Mouse (Mus musculus): Measurements from ENCODE around the gene Map3k6. TPM values are rescaled to one million over a fixed set of nuclear protein-coding genes. Genes with fewer than 3 reads are reported as not detected.

Map3k6 gene
- total and polyA plus RNA-seq, 2 experiments from 2014 or later = 2.7 to 13.8 TPM

GRCm38 (mm10) chr4:133210788-133211390 is 29.7 kb upstream of the Map3k6 start:
- H3K9me3 ChIP-seq (replicated peaks; ENCODE audit: control insufficient read depth, low read length) = no peaks in the 10 kb centered on the region
- WGBS = 91% methylated on average over 19 of the region's 19 CpGs
- peaks cover 8% of the 10 kb centered on the region; the same call in 1 of the 2 replicates for H3K4me1 ChIP-seq (ENCODE audit: control insufficient read depth, insufficient read depth)
- peaks cover 27% of the 10 kb centered on the region for H3K27me3 ChIP-seq (ENCODE audit: control insufficient read depth, insufficient read depth, low read length)
- no peak overlapping the region for H3K27ac ChIP-seq (ENCODE audit: low read depth)
- TF ChIP-seq CTCF (IDR thresholded peaks at IDR 0.05; ENCODE audit: low read depth) (no peak), EP300 (IDR thresholded peaks at IDR 0.05; ENCODE audit: low read depth) (no peak)
- DNase-seq (ENCODE audit: low spot score) = no peak
- ATAC-seq (ENCODE audit: insufficient read depth, low read depth) = no peak
- H3K4me3 ChIP-seq (ENCODE audit: low read depth, low read length) = no peak overlapping the region
- no peak overlapping the region for H3K9ac ChIP-seq (replicated peaks; ENCODE audit: low read depth, low read length)
- H3K36me3 ChIP-seq (replicated peaks; ENCODE audit: control insufficient read depth, insufficient read depth, low read length) = no peaks in the 10 kb centered on the region
- no peak overlapping the region for H3K4me2 ChIP-seq (ENCODE audit: low read depth, low read length)

GRCm38 (mm10) chr4:133211751-133212561 is 28.7 kb upstream of the Map3k6 start, which contains the start of the genes Cd164l2 and Gpr3:
Cd164l2 (plus strand) TSS chr4:133212131.
Gpr3 (minus strand) TSS chr4:133212536.
- Histone ChIP-seq H3K4me1 (ENCODE audit: control insufficient read depth, insufficient read depth) (peaks cover 8% of the 10 kb centered on the region; the same call in 1 of the 2 replicates), H3K27me3 (ENCODE audit: control insufficient read depth, insufficient read depth, low read length) (peaks cover 27% of the 10 kb centered on the region), H3K9me3 (replicated peaks; ENCODE audit: control insufficient read depth, low read length) (no peaks in the 10 kb centered on the region), H3K36me3 (replicated peaks; ENCODE audit: control insufficient read depth, insufficient read depth, low read length) (no peaks in the 10 kb centered on the region), H3K4me2 (ENCODE audit: low read depth, low read length) (peak within 1 kb of the TSS; percentile 97), H3K9ac (replicated peaks; ENCODE audit: low read depth, low read length) (peak within 1 kb of the TSS; percentile 18), H3K27ac (ENCODE audit: low read depth) (no peak within 1 kb of the TSS), H3K4me3 (ENCODE audit: low read depth, low read length) (peak within 1 kb of the TSS; percentile 61)
- DNase-seq (ENCODE audit: low spot score) (no peak), ATAC-seq (ENCODE audit: insufficient read depth, low read depth) (peak; percentile 12)
- no peak for TF ChIP-seq EP300 (IDR thresholded peaks at IDR 0.05; ENCODE audit: low read depth)
- no peak for TF ChIP-seq CTCF (IDR thresholded peaks at IDR 0.05; ENCODE audit: low read depth)
- WGBS = 3% methylated on average over 45 of the region's 52 CpGs

- TF ChIP-seq CTCF (IDR thresholded peaks at IDR 0.05; ENCODE audit: low read depth) (peak; percentile 3; the same call in 1 of the 2 replicates), EP300 (IDR thresholded peaks at IDR 0.05; ENCODE audit: low read depth) (no peak)
- peak overlapping the region; percentile 18; the same call in 1 of the 2 replicates for H3K9ac ChIP-seq (replicated peaks; ENCODE audit: low read depth, low read length)
- H3K27me3 ChIP-seq (ENCODE audit: control insufficient read depth, insufficient read depth, low read length) = peaks cover 27% of the 10 kb centered on the region
- peaks cover 8% of the 10 kb centered on the region; the same call in 1 of the 2 replicates for H3K4me1 ChIP-seq (ENCODE audit: control insufficient read depth, insufficient read depth)
- peak overlapping the region; percentile 97 for H3K4me2 ChIP-seq (ENCODE audit: low read depth, low read length)
- no peaks in the 10 kb centered on the region for H3K36me3 ChIP-seq (replicated peaks; ENCODE audit: control insufficient read depth, insufficient read depth, low read length)
- 3% methylated on average over 40 of the region's 44 CpGs for WGBS
- ATAC-seq (ENCODE audit: insufficient read depth, low read depth) (peak; percentile 83), DNase-seq (ENCODE audit: low spot score) (peak; percentile 78)
- H3K4me3 ChIP-seq (ENCODE audit: low read depth, low read length) = peak overlapping the region; percentile 61
- H3K27ac ChIP-seq (ENCODE audit: low read depth) = no peak overlapping the region
- H3K9me3 ChIP-seq (replicated peaks; ENCODE audit: control insufficient read depth, low read length) = no peaks in the 10 kb centered on the region
These were observed 27.9 kb upstream of the Map3k6 start for GRCm38 (mm10) chr4:133212562-133213267.

- no peak overlapping the region; the same call in 1 of the 2 replicates for H3K4me3 ChIP-seq (ENCODE audit: low read depth, low read length)
- no peaks in the 10 kb centered on the region for H3K9me3 ChIP-seq (replicated peaks; ENCODE audit: control insufficient read depth, low read length)
- H3K9ac ChIP-seq (replicated peaks; ENCODE audit: low read depth, low read length) = no peak overlapping the region
- H3K36me3 ChIP-seq (replicated peaks; ENCODE audit: control insufficient read depth, insufficient read depth, low read length) = no peaks in the 10 kb centered on the region
- ATAC-seq (ENCODE audit: insufficient read depth, low read depth) (0 out of 2 replicates have a peak, but pooled peaks have one; percentile 19), DNase-seq (ENCODE audit: low spot score) (no peak)
- TF ChIP-seq EP300 (IDR thresholded peaks at IDR 0.05; ENCODE audit: low read depth) = no peak
- TF ChIP-seq CTCF (IDR thresholded peaks at IDR 0.05; ENCODE audit: low read depth) = no peak
- WGBS = 8% methylated on average over 8 of the region's 9 CpGs
- H3K27me3 ChIP-seq (ENCODE audit: control insufficient read depth, insufficient read depth, low read length) = peaks cover 29% of the 10 kb centered on the region
- no peak overlapping the region for H3K27ac ChIP-seq (ENCODE audit: low read depth)
- H3K4me2 ChIP-seq (ENCODE audit: low read depth, low read length) = peak overlapping the region; percentile 97; the same call in 1 of the 2 replicates
- peaks cover 8% of the 10 kb centered on the region; the same call in 1 of the 2 replicates for H3K4me1 ChIP-seq (ENCODE audit: control insufficient read depth, insufficient read depth)
These were observed 27.4 kb upstream of the Map3k6 start for GRCm38 (mm10) chr4:133213268-133213590.

- H3K9ac ChIP-seq (replicated peaks; ENCODE audit: low read depth, low read length) = no peak overlapping the region
- H3K9me3 ChIP-seq (replicated peaks; ENCODE audit: control insufficient read depth, low read length) = no peaks in the 10 kb centered on the region
- TF ChIP-seq CTCF (IDR thresholded peaks at IDR 0.05; ENCODE audit: low read depth) = no peak
- no peak for TF ChIP-seq EP300 (IDR thresholded peaks at IDR 0.05; ENCODE audit: low read depth)
- no peak overlapping the region for H3K4me3 ChIP-seq (ENCODE audit: low read depth, low read length)
- H3K36me3 ChIP-seq (replicated peaks; ENCODE audit: control insufficient read depth, insufficient read depth, low read length) = no peaks in the 10 kb centered on the region
- no peak overlapping the region for H3K27ac ChIP-seq (ENCODE audit: low read depth)
- peaks cover 32% of the 10 kb centered on the region for H3K27me3 ChIP-seq (ENCODE audit: control insufficient read depth, insufficient read depth, low read length)
- H3K4me1 ChIP-seq (ENCODE audit: control insufficient read depth, insufficient read depth) = peaks cover 8% of the 10 kb centered on the region; the same call in 1 of the 2 replicates
- no peak for DNase-seq (ENCODE audit: low spot score)
- 21% methylated on average over 10 of the region's 10 CpGs for WGBS
- H3K4me2 ChIP-seq (ENCODE audit: low read depth, low read length) = no peak overlapping the region
- no peak for ATAC-seq (ENCODE audit: insufficient read depth, low read depth)
These were observed 27.0 kb upstream of the Map3k6 start for GRCm38 (mm10) chr4:133213661-133214060.

Measured in heart, postnatal 0 days (tissue).